Mouse (Mus musculus) intestine, embryonic 16.5 days (tissue): ENCODE results near the gene Rasgrp4. TPM values are rescaled to one million over a fixed set of nuclear protein-coding genes. Genes with fewer than 3 reads are reported as not detected.

Source experiments
- ATAC-seq: fragments of 200-750 bp; cut with Nextera tagmentation; 2 replicates; pipeline ENCODE4 v1.8.0; 2017; ENCODE audit warnings: moderate TSS enrichment, moderate library complexity
- H3K27ac ChIP-seq: fragments of 300-500 bp; sonication (generic); 2 replicates; pipeline ENCODE4 v1.5.1; 2014; ENCODE audit warnings: mild to moderate bottlenecking, low read length
- H3K27me3 ChIP-seq: fragments of 300-500 bp; sonication (generic); replicated peaks from 2 replicates; pipeline ENCODE4 v1.6.1; 2014; ENCODE audit warnings: low read length, control low read depth, mixed read lengths; ENCODE audit not compliant: control insufficient read depth, insufficient read depth
- H3K36me3 ChIP-seq: fragments of 300-500 bp; sonication (generic); 2 replicates; pipeline ENCODE4 v1.6.1; 2014; ENCODE audit warnings: low read length, control low read depth; ENCODE audit not compliant: control insufficient read depth, insufficient read depth
- H3K4me1 ChIP-seq: fragments of 300-500 bp; sonication (generic); 2 replicates; pipeline ENCODE4 v1.6.1; 2014; ENCODE audit warnings: low read length, control low read depth, mixed read lengths; ENCODE audit not compliant: control insufficient read depth, insufficient read depth
- H3K4me2 ChIP-seq: fragments of 300-500 bp; sonication (generic); 2 replicates; pipeline ENCODE4 v1.6.1; 2014; ENCODE audit warnings: low read depth, low read length, control low read depth
- H3K4me3 ChIP-seq: fragments of 300-500 bp; sonication (generic); 2 replicates; pipeline ENCODE4 v1.5.1; 2014; ENCODE audit warnings: mild to moderate bottlenecking, low read length
- H3K9ac ChIP-seq: fragments of 300-500 bp; sonication (generic); 2 replicates; pipeline ENCODE4 v1.6.1; 2014; ENCODE audit warnings: low read depth, low read length
- H3K9me3 ChIP-seq: fragments of 300-500 bp; sonication (generic); 2 replicates; pipeline ENCODE4 v1.6.1; 2016; ENCODE audit warnings: low read length, control low read depth; ENCODE audit not compliant: control insufficient read depth
- WGBS: fragments of 180-500 bp; shearing (Covaris S2); extraction: QIAGEN DNeasy Blood & Tissue Kit; methylation state at CpG from one replicate; pipeline ENCODE4 v1.1.7; 2014; 5-methylcytosine and 5-hydroxymethylcytosine counted together
- polyA plus RNA-seq: library from polyadenylated mRNA; unstranded; fragments of >200 nt; fragmentation: Nextera tagmentation; extraction: Ambion mirVana; gene quantifications from 2 replicates; pipeline ENCODE4 v1.2.1, GENCODE M21; 2015

Gene Rasgrp4
- polyA plus RNA-seq, 1 experiment from 2014 or later: 0.43 TPM

DNA sequence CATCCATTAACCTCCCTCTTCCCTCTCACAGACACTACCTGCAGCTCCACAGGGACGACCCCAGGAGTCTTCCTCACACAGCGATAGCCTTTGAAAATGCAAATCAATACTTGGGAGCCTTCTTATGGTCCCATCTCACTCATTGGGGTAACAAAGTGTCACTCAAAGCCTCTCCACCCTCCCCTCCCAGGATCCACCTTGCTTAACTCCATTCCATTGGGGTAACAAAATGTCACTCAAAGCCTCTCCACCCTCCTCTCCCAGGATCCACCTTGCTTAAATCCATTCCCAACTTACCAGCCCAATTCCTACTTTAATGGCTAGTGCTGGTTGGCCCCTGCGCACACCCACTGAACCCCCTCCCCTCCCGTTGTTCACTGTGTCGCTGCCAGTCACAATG lies 23.6 kb downstream of the Rasgrp4 start:
- Histone ChIP-seq H3K4me1 (peaks cover 7% of the 10 kb centered on the region), H3K27me3 (no peaks in the 10 kb centered on the region; the same call in 1 of the 2 replicates), H3K9me3 (peaks cover 4% of the 10 kb centered on the region; the same call in 1 of the 2 replicates), H3K4me2 (no peak overlapping the region), H3K9ac (no peak overlapping the region), H3K27ac (no peak overlapping the region), H3K36me3 (peaks cover 10% of the 10 kb centered on the region), H3K4me3 (no peak overlapping the region)
- WGBS: 7% methylated on average over 5 of the region's 5 CpGs
- ATAC-seq: no peak

DNA sequence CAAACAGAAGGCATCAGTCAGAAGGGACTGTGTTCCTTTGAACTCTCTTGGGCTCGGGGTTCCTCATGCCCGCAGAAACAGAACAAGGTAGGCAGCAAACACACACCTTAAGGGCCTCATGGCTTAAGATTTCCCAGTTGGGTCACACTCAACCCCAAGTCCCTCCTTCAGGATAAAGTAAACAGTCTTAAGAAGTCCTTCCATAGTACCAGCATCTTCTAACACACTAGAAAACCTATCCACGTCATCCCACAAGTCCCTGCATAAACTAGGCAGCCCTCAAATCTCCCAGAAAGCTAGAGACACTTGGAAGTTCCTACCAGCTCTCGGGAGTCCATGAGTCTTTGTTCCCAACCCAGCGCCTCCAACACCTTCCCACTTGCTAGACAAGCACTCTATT lies 27.6 kb downstream of the Rasgrp4 start:
- H3K4me3 ChIP-seq: no peak overlapping the region
- no peaks in the 10 kb centered on the region; the same call in 1 of the 2 replicates for H3K27me3 ChIP-seq
- no peaks in the 10 kb centered on the region for H3K36me3 ChIP-seq
- ATAC-seq: no peak
- peaks cover 5% of the 10 kb centered on the region; the same call in 1 of the 2 replicates for H3K4me1 ChIP-seq
- H3K9ac ChIP-seq: no peak overlapping the region
- no peak overlapping the region for H3K27ac ChIP-seq
- WGBS: 67% methylated on average over 5 of the region's 5 CpGs
- H3K4me2 ChIP-seq: no peak overlapping the region
- H3K9me3 ChIP-seq: no peaks in the 10 kb centered on the region

DNA sequence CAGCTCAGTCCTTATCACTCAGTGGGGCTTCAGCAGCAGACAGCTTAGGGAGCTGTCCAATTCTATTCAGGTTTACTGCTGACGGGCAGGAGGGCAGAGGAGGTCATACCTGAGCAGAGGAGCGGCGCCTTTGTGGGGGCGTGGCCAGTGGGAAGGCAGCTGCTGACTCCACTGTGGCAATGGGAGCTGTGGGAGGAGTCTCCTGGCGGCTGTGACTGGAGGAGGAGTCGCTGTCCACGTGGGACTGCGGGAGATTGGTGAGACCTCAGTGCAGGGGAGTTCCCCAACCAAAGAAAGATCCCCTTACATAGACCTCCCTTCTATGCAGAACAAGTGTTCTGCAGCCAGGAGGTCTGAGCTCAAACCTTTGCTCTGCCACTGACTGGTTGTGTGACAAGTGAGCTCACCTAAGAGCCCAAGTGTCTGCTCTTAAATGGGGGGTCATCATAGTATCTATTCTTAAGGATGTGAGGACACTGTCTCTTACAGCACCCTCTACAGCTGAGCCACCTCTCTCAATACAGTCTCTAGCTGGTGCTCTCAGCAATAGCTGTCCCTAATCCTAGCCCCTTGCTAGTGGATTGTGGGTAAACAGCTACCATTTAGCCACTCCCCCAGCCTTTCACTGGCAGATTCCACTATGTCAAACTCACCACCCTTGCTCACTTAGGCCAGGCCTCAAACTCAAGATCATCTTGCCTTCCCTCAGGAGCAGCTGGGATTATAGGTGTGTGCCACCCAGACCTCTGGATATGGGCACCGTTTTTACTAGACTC lies 28.3 kb downstream of the Rasgrp4 start:
- H3K36me3 ChIP-seq: no peaks in the 10 kb centered on the region

DNA sequence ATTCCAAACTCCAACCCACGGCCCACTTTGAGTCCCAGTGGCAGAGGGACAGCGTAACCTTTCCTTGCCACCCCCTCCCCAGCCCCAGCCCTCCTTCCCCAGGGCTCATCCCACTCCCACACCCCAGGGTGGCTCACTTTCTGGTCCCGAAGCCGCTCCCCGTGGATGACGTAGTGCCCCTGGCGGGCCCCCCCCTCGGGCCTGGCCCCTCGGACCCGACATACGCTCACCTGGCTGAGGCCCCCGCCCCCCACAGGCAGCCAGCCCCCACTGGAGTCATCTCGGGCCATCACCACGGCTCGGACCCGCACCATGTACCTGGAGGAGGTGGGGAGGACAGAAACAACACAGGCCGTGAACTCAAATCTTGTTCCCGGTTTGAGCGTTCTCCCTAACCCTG lies 33.0 kb downstream of the Rasgrp4 start:
- peaks cover 22% of the 10 kb centered on the region for H3K4me1 ChIP-seq
- no peaks in the 10 kb centered on the region for H3K36me3 ChIP-seq

More for the DNA sequence above, 28.3 kb downstream of the Rasgrp4 start:
- Histone ChIP-seq H3K27ac (no peak overlapping the region), H3K4me2 (0 out of 2 replicates have a peak overlapping the region, but pooled peaks have one; percentile 13), H3K9me3 (no peaks in the 10 kb centered on the region), H3K9ac (no peak overlapping the region), H3K4me3 (no peak overlapping the region), H3K4me1 (peaks cover 5% of the 10 kb centered on the region; the same call in 1 of the 2 replicates), H3K27me3 (peaks cover 4% of the 10 kb centered on the region; the same call in 1 of the 2 replicates)
- WGBS: 13% methylated on average over 9 of the region's 9 CpGs
- peak; percentile 91 for ATAC-seq

GRCm38 (mm10) chr7:29168121-29168695 lies 33.6 kb downstream of the Rasgrp4 start:
- Histone ChIP-seq H3K27me3 (peaks cover 33% of the 10 kb centered on the region), H3K9ac (no peak overlapping the region), H3K4me2 (peak overlapping the region; percentile 92), H3K9me3 (no peaks in the 10 kb centered on the region), H3K4me3 (peak overlapping the region; percentile 57), H3K27ac (no peak overlapping the region), H3K4me1 (peaks cover 17% of the 10 kb centered on the region), H3K36me3 (no peaks in the 10 kb centered on the region)
- no peak for ATAC-seq
- 17% methylated on average over 10 of the region's 10 CpGs for WGBS

More for the DNA sequence above, 33.0 kb downstream of the Rasgrp4 start:
- WGBS: 34% methylated on average over 16 of the region's 19 CpGs
- no peak overlapping the region for H3K4me2 ChIP-seq
- no peak for ATAC-seq
- H3K4me3 ChIP-seq: no peak overlapping the region
- no peak overlapping the region for H3K9ac ChIP-seq
- H3K27ac ChIP-seq: no peak overlapping the region
- H3K9me3 ChIP-seq: no peaks in the 10 kb centered on the region
- H3K27me3 ChIP-seq: peaks cover 28% of the 10 kb centered on the region

DNA sequence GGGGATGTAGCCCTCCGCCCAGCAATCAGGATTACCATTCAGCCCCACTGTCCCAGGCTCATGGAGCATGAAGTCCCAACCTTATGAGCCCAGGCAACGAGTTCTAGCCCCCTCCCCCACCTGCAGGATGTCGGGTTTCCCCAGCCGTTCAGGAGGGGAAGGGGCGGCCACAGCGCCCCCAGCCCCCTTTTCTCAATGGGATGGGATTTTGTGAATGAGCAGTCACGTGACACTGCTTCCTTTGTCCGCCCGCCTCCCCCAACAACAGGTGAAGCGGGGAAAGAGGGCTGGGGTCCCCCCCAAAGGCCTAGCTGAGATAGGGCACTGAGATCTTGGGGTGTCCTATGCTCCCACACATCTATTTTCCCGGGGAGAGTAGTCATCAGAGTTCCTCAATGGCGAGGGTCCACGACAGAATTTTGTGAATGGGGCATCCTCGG lies 34.2 kb downstream of the Rasgrp4 start:
- Histone ChIP-seq H3K4me3 (peak overlapping the region; percentile 57), H3K36me3 (no peaks in the 10 kb centered on the region), H3K4me2 (peak overlapping the region; percentile 92), H3K27ac (no peak overlapping the region), H3K9me3 (no peaks in the 10 kb centered on the region), H3K27me3 (peaks cover 36% of the 10 kb centered on the region), H3K4me1 (peaks cover 17% of the 10 kb centered on the region), H3K9ac (peak overlapping the region; percentile 68)
- WGBS: 3% methylated on average over 14 of the region's 14 CpGs
- no peak for ATAC-seq

DNA sequence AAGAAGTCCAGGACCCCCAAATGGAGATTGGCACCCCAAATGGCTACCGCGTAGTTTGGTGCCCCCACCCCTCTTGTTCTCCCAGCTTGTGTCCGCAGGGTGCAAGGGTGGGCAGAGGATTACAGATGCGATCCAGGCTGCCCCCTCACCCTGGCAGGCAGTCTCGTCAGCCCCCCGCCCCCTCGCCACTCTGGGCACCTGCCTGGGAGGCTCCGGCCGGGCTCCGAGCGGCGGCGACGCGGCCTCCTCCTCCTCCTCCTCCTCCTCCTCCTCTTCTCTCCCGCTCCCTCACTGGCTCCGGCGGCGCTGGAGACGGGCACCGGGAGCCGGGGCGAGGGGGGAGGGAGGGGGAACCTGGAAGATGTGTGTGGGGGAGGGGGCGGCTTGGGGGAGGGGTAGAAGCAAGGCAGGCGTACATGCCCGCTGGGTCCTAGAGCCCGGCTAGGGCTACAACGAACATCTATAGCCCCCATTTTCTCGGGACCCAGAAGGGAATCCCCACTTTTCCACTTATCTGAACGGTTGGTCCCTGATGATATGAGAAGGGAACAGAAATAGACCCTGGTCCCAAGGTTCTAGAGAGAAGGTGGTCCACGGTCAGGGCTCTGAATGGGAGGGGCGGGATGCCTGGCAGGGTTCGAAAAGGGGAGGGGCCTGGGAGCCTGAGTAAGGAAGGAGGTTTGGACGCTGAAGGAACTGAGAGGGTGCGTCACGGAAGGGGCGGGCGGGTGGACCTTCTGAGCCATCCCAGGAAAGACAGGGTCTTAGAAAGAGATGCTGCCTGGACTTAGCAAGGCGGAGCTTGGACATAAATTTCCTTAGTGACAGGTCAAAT lies 34.8 kb downstream of the Rasgrp4 start:
- Histone ChIP-seq H3K27me3 (peaks cover 36% of the 10 kb centered on the region), H3K9me3 (no peaks in the 10 kb centered on the region), H3K27ac (peak overlapping the region; percentile 51), H3K4me2 (peak overlapping the region; percentile 92), H3K4me1 (peaks cover 17% of the 10 kb centered on the region), H3K4me3 (peak overlapping the region; percentile 57), H3K9ac (peak overlapping the region; percentile 68), H3K36me3 (peaks cover 3% of the 10 kb centered on the region; the same call in 1 of the 2 replicates)
- ATAC-seq: peak; percentile 85
- under 1% methylated on average over 26 of the region's 39 CpGs for WGBS

- peak within 1 kb of the TSS; percentile 68 for H3K9ac ChIP-seq
- peak within 1 kb of the TSS; percentile 57 for H3K4me3 ChIP-seq
- H3K36me3 ChIP-seq: peaks cover 11% of the 10 kb centered on the region
- WGBS: under 1% methylated on average over 30 of the region's 30 CpGs
- peaks cover 17% of the 10 kb centered on the region for H3K4me1 ChIP-seq
- peak; percentile 74 for ATAC-seq
- peak within 1 kb of the TSS; percentile 92 for H3K4me2 ChIP-seq
- no peaks in the 10 kb centered on the region for H3K9me3 ChIP-seq
- peaks cover 39% of the 10 kb centered on the region for H3K27me3 ChIP-seq
- H3K27ac ChIP-seq: peak within 1 kb of the TSS; percentile 51
Measured at GRCm38 (mm10) chr7:29170066-29170754, 35.6 kb downstream of the Rasgrp4 start, which contains the start of the genes Ggn and Spred3. Gene Ggn, plus strand, starts transcription at chr7:29170210. Gene Spred3, minus strand, starts transcription at chr7:29170411.
